Mouse (Mus musculus) hindbrain, embryonic 14.5 days (tissue): ENCODE results near the gene Cyp2c69. TPM values are rescaled to one million over a fixed set of nuclear protein-coding genes. Genes with fewer than 3 reads are reported as not detected.
"Not testable (repeated sequence)": the region's sequence is repeated elsewhere in the genome, so short reads cannot be mapped to it uniquely, and the experiment has no call there.

Experiments
- ATAC-seq: fragments of 200-750 bp; cut with Nextera tagmentation; 2 replicates; pipeline ENCODE4 v1.8.0; 2017; ENCODE audit warnings: moderate number of reproducible peaks, mild to moderate bottlenecking, moderate TSS enrichment, moderate library complexity; ENCODE audit not compliant: low FRiP score
- DNase-seq: peaks from one replicate; pipeline ENCODE4 v3.0.0-alpha.2; 2015; ENCODE audit warnings: low spot score
- H3K27ac ChIP-seq: fragments of 300-500 bp; sonication (generic); 2 replicates; pipeline ENCODE4 v1.5.1; 2014; ENCODE audit warnings: mild to moderate bottlenecking, moderate library complexity
- H3K27me3 ChIP-seq: fragments of 300-500 bp; sonication (generic); 2 replicates; pipeline ENCODE4 v1.6.1; 2014; ENCODE audit warnings: mild to moderate bottlenecking, low read length, mixed read lengths; ENCODE audit not compliant: control insufficient read depth, insufficient read depth
- H3K36me3 ChIP-seq: fragments of 300-500 bp; sonication (generic); replicated peaks from 2 replicates; pipeline ENCODE4 v1.6.1; 2014; ENCODE audit not compliant: control insufficient read depth, insufficient read depth
- H3K4me1 ChIP-seq: fragments of 300-500 bp; sonication (generic); replicated peaks from 2 replicates; pipeline ENCODE4 v1.6.1; 2014; ENCODE audit warnings: antibody characterized with exemption, low read length, mixed read lengths; ENCODE audit not compliant: control insufficient read depth, insufficient read depth
- H3K4me2 ChIP-seq: fragments of 300-500 bp; sonication (generic); replicated peaks from 2 replicates; pipeline ENCODE4 v1.6.1; 2014; ENCODE audit warnings: mild to moderate bottlenecking, moderate library complexity
- H3K4me3 ChIP-seq: fragments of 300-500 bp; sonication (generic); replicated peaks from 2 replicates; pipeline ENCODE4 v1.5.1; 2014; ENCODE audit warnings: mild to moderate bottlenecking, low read length
- H3K9ac ChIP-seq: fragments of 300-500 bp; sonication (generic); 2 replicates; pipeline ENCODE4 v1.6.1; 2014
- H3K9me3 ChIP-seq: fragments of 300-500 bp; sonication (generic); 2 replicates; pipeline ENCODE4 v1.6.1; 2016; ENCODE audit warnings: low read length; ENCODE audit not compliant: control insufficient read depth
- WGBS: fragments of 180-500 bp; shearing (Covaris S2); extraction: QIAGEN DNeasy Blood & Tissue Kit; methylation state at CpG from one replicate; pipeline ENCODE4 v1.1.7; 2014; 5-methylcytosine and 5-hydroxymethylcytosine counted together
- polyA plus RNA-seq: library from polyadenylated mRNA; unstranded; fragments of >200 nt; fragmentation: Nextera tagmentation; extraction: Ambion mirVana; gene quantifications from 2 replicates; pipeline ENCODE4 v1.2.1, GENCODE M21; 2014

Cyp2c69 gene
- polyA plus RNA-seq: not detected in 2 replicates

DNA sequence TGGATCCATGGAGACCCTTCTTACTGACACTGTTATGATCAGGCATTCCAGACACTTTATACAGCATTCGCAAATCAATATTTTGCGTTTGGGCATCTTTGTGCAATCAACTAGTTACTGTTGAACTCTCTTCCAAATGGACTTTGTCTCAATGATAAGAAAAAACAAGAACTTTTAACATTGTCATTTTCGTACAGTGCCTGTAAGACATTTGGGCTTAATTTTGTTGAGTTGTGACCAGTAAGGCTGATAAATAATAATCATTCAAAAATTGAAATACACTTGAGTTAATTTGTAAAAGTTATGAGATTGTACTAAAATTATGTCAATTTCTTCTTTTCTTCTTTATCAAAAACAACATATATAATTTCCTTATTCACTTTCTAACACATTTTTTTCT is at the start of gene Cyp2c69:
TSS of gene Cyp2c69 (minus strand) at position 101 of the 400 bp plus-strand sequence.
- H3K36me3 ChIP-seq, H3K27ac ChIP-seq, H3K27me3 ChIP-seq, H3K4me2 ChIP-seq, H3K9me3 ChIP-seq, DNase-seq, ATAC-seq, H3K4me1 ChIP-seq, H3K4me3 ChIP-seq, H3K9ac ChIP-seq: not testable (repeated sequence)
- WGBS: 95% methylated on average over 3 of the region's 3 CpGs

DNA sequence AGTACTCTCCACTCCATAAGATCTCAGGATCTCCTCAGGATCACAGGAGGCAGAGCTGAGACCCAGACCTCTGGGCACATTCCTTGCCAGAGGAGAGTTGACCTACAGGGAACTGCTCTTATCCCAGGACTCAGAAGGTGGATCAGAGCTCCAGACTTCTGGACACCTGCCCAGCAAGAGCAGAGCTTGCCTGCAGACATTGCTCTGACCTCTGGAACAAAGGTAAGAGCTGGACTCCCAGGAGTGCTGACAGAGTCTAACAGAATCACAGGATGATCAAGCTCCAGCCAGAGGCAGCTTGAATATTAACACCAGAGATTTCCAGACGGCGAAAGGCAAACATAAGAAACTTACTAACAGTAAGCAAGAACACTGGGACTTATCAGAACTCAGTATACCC is 48.8 kb upstream of the Cyp2c69 start:
- Histone ChIP-seq H3K4me1 (no peaks in the 10 kb centered on the region), H3K36me3 (no peaks in the 10 kb centered on the region), H3K9ac (no peak overlapping the region), H3K9me3 (no peaks in the 10 kb centered on the region), H3K27me3 (no peaks in the 10 kb centered on the region), H3K4me2 (no peak overlapping the region), H3K27ac (no peak overlapping the region), H3K4me3 (no peak overlapping the region)
- no peak for ATAC-seq
- 85% methylated on average over 2 of the region's 2 CpGs for WGBS
- DNase-seq: no peak

DNA sequence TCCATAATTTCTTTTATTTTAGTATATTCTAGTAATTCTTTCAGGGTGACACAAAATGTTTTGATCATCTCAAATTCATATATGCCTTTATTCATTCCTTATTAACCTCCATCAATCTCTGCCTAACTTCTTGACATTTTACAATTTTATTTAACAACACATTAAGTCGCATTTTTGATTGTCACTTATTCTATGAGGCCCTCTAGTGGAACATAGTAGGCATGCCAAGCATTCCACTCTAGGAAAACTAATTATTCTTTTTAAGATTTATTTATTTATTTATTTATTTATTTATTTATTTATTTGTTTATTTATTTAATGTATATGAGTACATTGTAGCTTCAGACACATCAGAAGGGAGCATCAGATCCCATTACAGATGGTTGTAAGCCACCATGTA is 43.4 kb upstream of the Cyp2c69 start:
- no peak for DNase-seq
- Histone ChIP-seq H3K4me2 (no peak overlapping the region), H3K27me3 (no peaks in the 10 kb centered on the region), H3K9ac (no peak overlapping the region), H3K36me3 (no peaks in the 10 kb centered on the region), H3K9me3 (no peaks in the 10 kb centered on the region), H3K4me1 (no peaks in the 10 kb centered on the region), H3K4me3 (no peak overlapping the region), H3K27ac (no peak overlapping the region)
- 65% methylated on average over 1 of the region's 1 CpGs for WGBS
- no peak for ATAC-seq

DNA sequence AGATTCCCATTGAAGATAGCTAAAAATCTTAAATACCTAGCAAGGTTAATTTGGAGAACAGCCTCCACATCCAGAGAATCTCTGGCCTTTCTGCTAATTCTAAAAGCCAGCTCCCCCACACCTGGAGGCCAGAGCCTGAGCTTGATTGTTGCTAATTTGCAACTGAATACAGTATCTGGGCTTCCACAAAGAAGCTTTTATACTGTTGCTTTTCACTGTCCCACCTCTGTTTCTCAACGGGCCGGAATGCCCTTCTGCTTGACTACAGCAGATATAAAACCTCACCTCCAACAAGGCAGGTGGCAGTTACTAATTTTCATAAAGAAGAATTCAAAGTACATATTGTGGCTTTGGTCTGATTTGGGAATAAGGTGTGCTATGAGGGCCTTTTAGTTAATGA is 15.1 kb upstream of the Cyp2c69 start:
- WGBS: 78% methylated on average over 2 of the region's 2 CpGs
- Histone ChIP-seq H3K9ac (no peak overlapping the region), H3K36me3 (no peaks in the 10 kb centered on the region), H3K4me1 (no peaks in the 10 kb centered on the region), H3K27me3 (no peaks in the 10 kb centered on the region), H3K27ac (no peak overlapping the region), H3K4me2 (no peak overlapping the region), H3K9me3 (no peaks in the 10 kb centered on the region), H3K4me3 (no peak overlapping the region)
- ATAC-seq (no peak), DNase-seq (no peak)

DNA sequence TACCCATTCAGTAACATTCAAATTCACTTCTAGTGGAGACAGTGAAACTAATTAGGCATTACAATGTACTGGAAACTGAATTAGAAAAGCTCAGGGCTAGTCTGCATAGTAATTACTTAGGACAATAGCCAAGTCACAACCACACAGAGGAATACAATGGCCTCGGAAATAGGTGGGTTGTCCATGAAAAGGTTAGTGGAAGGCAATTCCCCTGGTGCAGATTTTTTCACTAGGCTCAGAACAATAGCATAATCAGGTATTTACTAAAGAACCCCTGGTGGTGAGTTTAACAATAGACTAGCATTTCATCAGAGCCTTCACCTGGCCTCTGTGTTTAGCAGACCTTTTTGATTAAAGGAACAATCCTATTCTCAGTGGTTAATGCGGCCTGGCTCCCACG is 3.5 kb upstream of the Cyp2c69 start:
- not testable (repeated sequence) for DNase-seq

DNA sequence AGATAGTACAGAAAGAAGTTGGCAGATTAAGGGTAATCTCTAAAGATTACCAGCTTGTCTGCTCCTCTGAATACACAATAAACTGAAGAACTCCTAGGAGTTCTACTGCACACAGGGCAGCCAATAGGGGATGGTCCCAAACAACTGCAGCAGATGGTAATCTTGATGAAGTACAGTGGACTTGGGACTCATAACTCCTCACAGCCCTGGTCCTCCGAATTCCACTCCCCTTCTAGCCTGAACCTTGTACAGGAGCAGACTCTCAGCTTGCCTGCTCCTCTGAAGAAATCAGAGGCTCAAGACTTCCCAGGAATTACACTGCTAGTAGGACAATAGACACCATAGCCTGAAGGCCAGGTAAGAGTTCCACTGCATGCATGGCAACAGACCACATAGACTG is 20.5 kb downstream of the Cyp2c69 start:
- DNase-seq: no peak
- Histone ChIP-seq H3K4me2 (no peak overlapping the region), H3K9me3 (no peaks in the 10 kb centered on the region), H3K9ac (no peak overlapping the region), H3K27me3 (no peaks in the 10 kb centered on the region), H3K4me3 (no peak overlapping the region), H3K4me1 (no peaks in the 10 kb centered on the region), H3K36me3 (no peaks in the 10 kb centered on the region), H3K27ac (no peak overlapping the region)
- WGBS: 68% methylated on average over 1 of the region's 1 CpGs
- ATAC-seq: no peak

More for the DNA sequence above, 3.5 kb upstream of the Cyp2c69 start:
- H3K27ac ChIP-seq, ATAC-seq, H3K9me3 ChIP-seq, H3K27me3 ChIP-seq, H3K36me3 ChIP-seq, H3K4me3 ChIP-seq, H3K4me1 ChIP-seq, H3K4me2 ChIP-seq, H3K9ac ChIP-seq: not testable (repeated sequence)
- 79% methylated on average over 3 of the region's 3 CpGs for WGBS

DNA sequence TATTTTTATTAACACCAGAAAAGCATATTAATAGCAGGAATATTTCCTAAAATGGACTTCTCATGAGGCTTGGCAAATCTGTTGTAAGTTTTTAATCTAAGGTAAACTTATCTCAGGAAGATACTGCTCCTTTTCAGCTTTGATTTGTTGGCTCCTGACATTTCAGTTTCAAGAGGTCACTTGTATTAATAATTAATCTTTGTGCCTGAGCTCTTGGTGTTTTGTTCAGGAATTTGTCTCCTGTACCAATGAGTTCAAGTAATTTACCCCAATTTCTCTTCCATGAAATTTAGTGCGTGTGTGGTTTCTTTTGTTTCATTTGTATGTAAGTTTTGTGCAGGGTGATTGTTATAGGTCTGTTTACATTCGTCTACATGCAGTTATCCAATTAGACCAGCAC is 65.7 kb downstream of the Cyp2c69 start:
- not testable (repeated sequence) for H3K4me2 ChIP-seq, DNase-seq, H3K4me3 ChIP-seq, H3K9ac ChIP-seq, ATAC-seq, H3K27me3 ChIP-seq, H3K27ac ChIP-seq, H3K4me1 ChIP-seq, H3K9me3 ChIP-seq, H3K36me3 ChIP-seq
- WGBS: 82% methylated on average over 2 of the region's 2 CpGs

DNA sequence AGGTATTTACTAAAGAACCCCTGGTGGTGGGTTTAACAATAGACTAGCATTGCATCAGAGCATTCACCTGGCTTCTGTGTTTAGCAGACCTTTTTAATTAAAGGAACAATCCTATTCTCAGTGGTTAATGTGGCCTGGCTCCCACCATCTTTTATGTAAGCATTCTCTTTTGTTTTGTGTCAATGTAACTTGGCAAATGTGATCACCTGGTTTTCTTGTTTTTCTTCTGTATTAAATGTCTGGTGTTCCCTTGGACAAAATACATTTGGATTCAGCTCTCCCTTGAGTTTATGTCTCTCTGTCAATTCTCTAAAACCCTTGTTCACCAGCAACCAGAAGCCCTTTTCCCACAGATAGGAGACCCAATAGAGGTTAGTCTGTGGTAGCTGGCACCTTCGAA is 70.2 kb downstream of the Cyp2c69 start:
- not testable (repeated sequence) for H3K27me3 ChIP-seq, DNase-seq, ATAC-seq, H3K9me3 ChIP-seq, H3K4me2 ChIP-seq, H3K4me1 ChIP-seq, H3K36me3 ChIP-seq, H3K27ac ChIP-seq, H3K4me3 ChIP-seq, H3K9ac ChIP-seq
- WGBS: 79% methylated on average over 1 of the region's 1 CpGs

DNA sequence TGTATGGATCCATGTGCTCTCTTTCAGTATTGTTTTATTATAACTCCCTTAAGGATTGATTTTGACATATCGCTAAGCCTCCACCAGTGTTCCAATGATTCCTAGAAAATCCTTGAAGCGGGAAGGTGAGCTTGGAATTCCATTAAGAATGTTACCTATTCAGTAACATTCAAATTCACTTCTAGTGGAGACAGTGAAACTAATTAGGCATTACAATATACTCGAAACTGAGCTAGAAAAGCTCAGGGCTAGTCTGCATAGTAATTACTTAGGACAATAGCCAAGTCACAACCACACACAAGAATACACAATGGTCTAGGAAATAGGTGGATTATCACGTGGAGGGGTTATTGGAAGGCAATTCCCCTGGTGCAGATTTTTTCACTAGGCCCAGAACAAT is 70.6 kb downstream of the Cyp2c69 start:
- not testable (repeated sequence) for H3K27me3 ChIP-seq, H3K4me1 ChIP-seq, ATAC-seq, DNase-seq, H3K27ac ChIP-seq, H3K4me2 ChIP-seq, H3K36me3 ChIP-seq, H3K4me3 ChIP-seq, H3K9ac ChIP-seq, H3K9me3 ChIP-seq
- WGBS: 59% methylated on average over 4 of the region's 4 CpGs

DNA sequence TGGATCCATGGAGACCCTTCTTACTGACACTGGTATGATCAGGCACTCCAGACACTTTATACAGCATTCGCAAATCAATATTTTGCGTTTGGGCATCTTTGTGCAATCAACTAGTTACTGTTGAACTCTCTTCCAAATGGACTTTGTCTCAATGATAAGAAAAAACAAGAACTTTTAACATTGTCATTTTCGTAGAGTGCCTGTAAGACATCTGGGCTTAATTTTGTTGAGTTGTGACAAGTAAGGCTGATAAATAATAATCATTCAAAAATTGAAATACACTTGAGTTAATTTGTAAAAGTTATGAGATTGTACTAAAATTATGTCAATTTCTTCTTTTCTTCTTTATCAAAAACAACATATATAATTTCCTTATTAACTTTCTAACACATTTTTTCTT is 73.9 kb downstream of the Cyp2c69 start, which contains the start of gene Cyp2c40:
TSS of gene Cyp2c40 (minus strand) at position 101 of the 400 bp plus-strand sequence.
- H3K4me1 ChIP-seq, H3K9ac ChIP-seq, H3K36me3 ChIP-seq, H3K27ac ChIP-seq, H3K4me2 ChIP-seq, H3K27me3 ChIP-seq, DNase-seq, ATAC-seq, H3K4me3 ChIP-seq, H3K9me3 ChIP-seq: not testable (repeated sequence)
- 91% methylated on average over 3 of the region's 3 CpGs for WGBS
